Mouse (Mus musculus) ES-E14 (cell line): ENCODE measurements around the gene Mydgf. TPM values are rescaled to one million over a fixed set of nuclear protein-coding genes. Genes with fewer than 3 reads are reported as not detected.

Experiments
- DNase-seq: peaks from one replicate; pipeline ENCODE4 v3.0.0-alpha.2; 2013; ENCODE audit warnings: low read depth, low spot score
- H3K27ac ChIP-seq: 2 replicates; pipeline ENCODE4 v1.5.1; 2012; ENCODE audit warnings: low read depth, mild to moderate bottlenecking, low read length, moderate library complexity, mixed read lengths; ENCODE audit not compliant: poor library complexity, insufficient read depth, severe bottlenecking
- H3K36me3 ChIP-seq: 2 replicates; pipeline ENCODE4 v1.6.1; 2012; ENCODE audit warnings: mild to moderate bottlenecking, low read length, moderate library complexity, mixed read lengths; ENCODE audit not compliant: control insufficient read depth, poor library complexity, insufficient read depth, severe bottlenecking
- H3K4me1 ChIP-seq, 2 experiments: fragments of 150-350 bp in 1 of 2; sonication (generic) in 1 of 2; 2 replicates each; pipeline ENCODE4 v1.6.1; 2012; ENCODE audit warnings: low read length in 2 of 2, mild to moderate bottlenecking in 1 of 2, mixed read lengths in 1 of 2; ENCODE audit not compliant: control insufficient read depth in 2 of 2, insufficient read depth in 2 of 2, poor library complexity in 1 of 2
- H3K4me3 ChIP-seq, 2 experiments: fragments of 150-350 bp in 1 of 2; sonication (generic) in 1 of 2; 2 replicates each; pipeline ENCODE4 v1.5.1; 2012; ENCODE audit warnings: low read length in 2 of 2, low read depth in 1 of 2, mild to moderate bottlenecking in 1 of 2, mixed read lengths in 1 of 2; ENCODE audit not compliant: insufficient read depth in 1 of 2, poor library complexity in 1 of 2, severe bottlenecking in 1 of 2
- H3K9ac ChIP-seq: 2 replicates; pipeline ENCODE4 v1.6.1; 2012; ENCODE audit warnings: low read depth, mild to moderate bottlenecking, low read length, mixed read lengths; ENCODE audit not compliant: poor library complexity, insufficient read depth, severe bottlenecking
- H3K9me3 ChIP-seq: fragments of 150-350 bp; sonication (generic); 2 replicates; pipeline ENCODE4 v1.6.1; 2012; ENCODE audit warnings: low read depth, mild to moderate bottlenecking, low read length; ENCODE audit not compliant: control insufficient read depth, insufficient read depth
- CHD2 ChIP-seq: IDR thresholded peaks from 2 replicates; pipeline ENCODE4 v1.6.1; 2014; ENCODE audit warnings: mild to moderate bottlenecking, low read depth, low read length, inconsistent platforms
- HCFC1 ChIP-seq: IDR thresholded peaks from 2 replicates; pipeline ENCODE4 v1.6.1; 2012; ENCODE audit warnings: low read length, inconsistent platforms, borderline replicate concordance; ENCODE audit not compliant: insufficient read depth
- MAFK ChIP-seq: IDR thresholded peaks from 2 replicates; pipeline ENCODE4 v1.6.1; 2014; ENCODE audit warnings: mild to moderate bottlenecking, low read depth, low read length, inconsistent platforms; ENCODE audit not compliant: insufficient read depth
- ZC3H11A ChIP-seq: IDR thresholded peaks from 2 replicates; pipeline ENCODE4 v1.6.1; 2012; ENCODE audit warnings: low read depth, mild to moderate bottlenecking, inconsistent platforms, low read length, borderline replicate concordance
- ZNF384 ChIP-seq: IDR thresholded peaks from 2 replicates; pipeline ENCODE4 v1.6.1; 2012; ENCODE audit warnings: low read depth, low read length, inconsistent platforms
- in situ Hi-C, 2 experiments: fragments of 600-800 bp; cut with MboI; formaldehyde crosslinking; loops; one replicate each; pipeline ENCODE4 v1.15.1; 2025; ENCODE audit warnings: low sequenced_read_pairs in 2 of 2, inconsistent platforms in 1 of 2; ENCODE audit not compliant: unreplicated experiment in 2 of 2
- total RNA-seq: library from RNA; depleted of rRNA; stranded (reverse); fragments of 300-350 nt; gene quantifications from 2 replicates; pipeline ENCODE4 v1.2.3, GENCODE M21; 2012

The Mydgf gene
- total RNA-seq, 1 experiment = 71.1 TPM

GRCm38 (mm10) chr17:56169830-56170229, 13.9 kb downstream of the Mydgf start:
- DNase-seq = no peak
- Histone ChIP-seq H3K36me3 (no peaks in the 10 kb centered on the region; the same call in 1 of the 2 replicates), H3K27ac (no peak overlapping the region), H3K9me3 (no peaks in the 10 kb centered on the region), H3K9ac (no peak overlapping the region), H3K4me1 (peaks cover 0 to 12% of the 10 kb centered on the region in 2 experiments; a peak in 1 of 4 replicates), H3K4me3 (no peak overlapping the region)
- in situ Hi-C loops = no loop called here
- TF ChIP-seq CHD2 (no peak), ZC3H11A (no peak), MAFK (no peak), ZNF384 (no peak), HCFC1 (no peak)

- Histone ChIP-seq H3K36me3 (no peaks in the 10 kb centered on the region), H3K27ac (no peak overlapping the region), H3K9ac (no peak overlapping the region), H3K4me1 (peaks cover 0 to 9% of the 10 kb centered on the region in 2 experiments; a peak in 1 of 4 replicates), H3K9me3 (no peaks in the 10 kb centered on the region), H3K4me3 (no peak overlapping the region)
- DNase-seq = no peak
- in situ Hi-C loops = no loop called here
- TF ChIP-seq ZC3H11A = no peak
- TF ChIP-seq ZNF384 = no peak
- TF ChIP-seq HCFC1 = no peak
- no peak for TF ChIP-seq CHD2
- no peak for TF ChIP-seq MAFK
Observed at GRCm38 (mm10) chr17:56165671-56166070, 18.0 kb downstream of the Mydgf start.

- no peak for DNase-seq
- in situ Hi-C loops = no loop called here
Observed at GRCm38 (mm10) chr17:56164510-56164909, 19.2 kb downstream of the Mydgf start.

GRCm38 (mm10) chr17:56163523-56164102, 20.1 kb downstream of the Mydgf start:
- Histone ChIP-seq H3K9me3 (no peaks in the 10 kb centered on the region), H3K4me3 (no peak overlapping the region), H3K36me3 (no peaks in the 10 kb centered on the region), H3K4me1 (no peaks in the 10 kb centered on the region; a peak in 1 of 4 replicates), H3K9ac (no peak overlapping the region), H3K27ac (no peak overlapping the region)
- TF ChIP-seq HCFC1 (no peak), MAFK (no peak), ZNF384 (no peak), ZC3H11A (no peak), CHD2 (no peak)
- DNase-seq = no peak
- in situ Hi-C loops = no loop called here

More at GRCm38 (mm10) chr17:56164510-56164909, 19.2 kb downstream of the Mydgf start:
- H3K9me3 ChIP-seq = no peaks in the 10 kb centered on the region
- H3K9ac ChIP-seq = no peak overlapping the region
- no peaks in the 10 kb centered on the region for H3K36me3 ChIP-seq
- no peak overlapping the region for H3K27ac ChIP-seq
- TF ChIP-seq ZNF384 (no peak), MAFK (no peak), CHD2 (no peak), ZC3H11A (no peak), HCFC1 (no peak)
- H3K4me3 ChIP-seq = no peak overlapping the region
- H3K4me1 ChIP-seq = peaks cover 0 to 3% of the 10 kb centered on the region in 2 experiments; a peak in 1 of 4 replicates

GRCm38 (mm10) chr17:56162231-56162774, 21.4 kb downstream of the Mydgf start, which contains the start of gene Tnfaip8l1:
Gene Tnfaip8l1, plus strand, starts transcription at chr17:56162477.
- peak; percentile 81 for DNase-seq
- no peak within 1 kb of the TSS for H3K27ac ChIP-seq

More at GRCm38 (mm10) chr17:56162231-56162774, 21.4 kb downstream of the Mydgf start, which contains the start of gene Tnfaip8l1:
- no peaks in the 10 kb centered on the region for H3K9me3 ChIP-seq
- no peaks in the 10 kb centered on the region; a peak in 1 of 4 replicates for H3K4me1 ChIP-seq
- no peak for TF ChIP-seq HCFC1
- no peak for TF ChIP-seq ZC3H11A
- no peak for TF ChIP-seq MAFK
- no peak for TF ChIP-seq ZNF384
- TF ChIP-seq CHD2 = no peak
- in situ Hi-C loops = no loop called here
- peak within 1 kb of the TSS; percentile 50 to 88 for H3K4me3 ChIP-seq
- no peaks in the 10 kb centered on the region for H3K36me3 ChIP-seq
- H3K9ac ChIP-seq = peak within 1 kb of the TSS; percentile 57
